Mouse (Mus musculus) midbrain, embryonic 11.5 days (tissue): ENCODE data around the gene Dido1. TPM values are rescaled to one million over a fixed set of nuclear protein-coding genes. Genes with fewer than 3 reads are reported as not detected.
"Not testable (repeated sequence)": the region's sequence is repeated elsewhere in the genome, so short reads cannot be mapped to it uniquely, and the experiment has no call there.

Experiments used
- ATAC-seq: fragments of 200-750 bp; cut with Nextera tagmentation; 2 replicates; pipeline ENCODE4 v1.8.0; 2017; ENCODE audit warnings: moderate TSS enrichment, moderate library complexity; ENCODE audit not compliant: low FRiP score
- DNase-seq: peaks from one replicate; pipeline ENCODE4 v3.0.0; 2015; ENCODE audit warnings: low spot score; ENCODE audit errors: missing footprints
- H3K27ac ChIP-seq: fragments of 300-500 bp; sonication (generic); 2 replicates; pipeline ENCODE4 v1.5.1; 2014; ENCODE audit warnings: low read depth, low read length
- H3K27me3 ChIP-seq: fragments of 300-500 bp; sonication (generic); 2 replicates; pipeline ENCODE4 v1.6.1; 2014; ENCODE audit warnings: mild to moderate bottlenecking, low read length, moderate library complexity, mixed read lengths; ENCODE audit not compliant: control insufficient read depth, insufficient read depth
- H3K36me3 ChIP-seq: fragments of 300-500 bp; sonication (generic); 2 replicates; pipeline ENCODE4 v1.6.1; 2014; ENCODE audit warnings: mild to moderate bottlenecking, low read length, moderate library complexity, mixed read lengths; ENCODE audit not compliant: control insufficient read depth, insufficient read depth
- H3K4me1 ChIP-seq: fragments of 300-500 bp; sonication (generic); 2 replicates; pipeline ENCODE4 v1.6.1; 2014; ENCODE audit warnings: low read length; ENCODE audit not compliant: control insufficient read depth, insufficient read depth
- H3K4me2 ChIP-seq: fragments of 300-500 bp; sonication (generic); 2 replicates; pipeline ENCODE4 v1.6.1; 2014; ENCODE audit warnings: mild to moderate bottlenecking, moderate library complexity
- H3K4me3 ChIP-seq: fragments of 300-500 bp; sonication (generic); 2 replicates; pipeline ENCODE4 v1.5.1; 2014; ENCODE audit warnings: low read depth, low read length
- H3K9ac ChIP-seq: fragments of 300-500 bp; sonication (generic); 2 replicates; pipeline ENCODE4 v1.6.1; 2014; ENCODE audit warnings: low read length
- H3K9me3 ChIP-seq: fragments of 300-500 bp; sonication (generic); 2 replicates; pipeline ENCODE4 v1.6.1; 2016; ENCODE audit warnings: low read length; ENCODE audit not compliant: control insufficient read depth
- WGBS: fragments of 180-500 bp; shearing (Covaris S2); extraction: QIAGEN DNeasy Blood & Tissue Kit; methylation state at CpG from one replicate; pipeline ENCODE4 v1.1.7; 2014; 5-methylcytosine and 5-hydroxymethylcytosine counted together
- polyA plus RNA-seq: library from polyadenylated mRNA; unstranded; fragments of >200 nt; fragmentation: Nextera tagmentation; extraction: Ambion mirVana; gene quantifications from 2 replicates; pipeline ENCODE4 v1.2.1, GENCODE M21; 2014

Gene Dido1
- polyA plus RNA-seq, 1 experiment from 2014 or later, result 30.5 TPM

DNA sequence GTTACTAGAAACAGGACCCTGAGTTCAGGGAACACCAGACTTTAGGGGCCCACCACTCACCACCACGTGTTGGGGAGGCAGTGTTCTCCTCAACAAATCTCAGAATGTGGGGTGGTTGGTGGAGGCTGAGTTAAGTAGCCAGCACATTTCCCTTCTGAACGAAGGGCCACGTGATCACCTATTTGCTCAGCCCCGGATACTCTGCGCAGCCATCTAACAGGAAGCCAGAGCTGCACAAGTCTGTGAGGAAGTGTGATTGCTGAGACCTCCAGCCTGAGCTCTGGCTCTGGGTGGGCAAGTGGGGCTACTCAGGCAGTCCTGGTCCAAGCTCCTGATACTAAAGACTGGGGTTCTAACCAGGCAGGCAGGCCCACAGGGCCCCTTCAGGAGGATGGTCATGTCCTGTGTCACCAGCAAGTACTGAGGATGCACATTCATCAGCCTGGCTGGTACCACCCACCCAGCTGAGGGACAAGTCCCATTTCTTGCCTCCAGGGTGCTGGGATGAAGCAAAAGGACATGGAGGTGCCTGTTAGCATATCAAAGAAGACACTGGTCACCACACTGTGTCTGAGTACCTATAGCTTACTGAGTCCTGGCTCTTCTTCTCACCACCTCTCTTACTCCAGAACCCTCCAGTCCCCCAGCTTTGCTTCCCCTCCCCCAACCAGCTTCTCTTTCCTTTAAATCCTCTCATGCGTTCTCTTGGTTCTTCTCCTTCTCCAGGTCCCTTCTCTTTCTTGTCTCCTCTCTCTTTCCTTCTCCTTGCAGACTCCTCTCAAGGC is 17.1 kb upstream of the Dido1 start:
- no peaks in the 10 kb centered on the region for H3K9me3 ChIP-seq
- H3K27ac ChIP-seq, result no peak overlapping the region
- WGBS, result 76% methylated on average over 6 of the region's 6 CpGs
- H3K9ac ChIP-seq, result no peak overlapping the region
- no peak for DNase-seq
- H3K36me3 ChIP-seq, result peaks cover 4% of the 10 kb centered on the region
- no peak for ATAC-seq
- H3K4me2 ChIP-seq, result no peak overlapping the region
- no peaks in the 10 kb centered on the region for H3K4me1 ChIP-seq
- H3K4me3 ChIP-seq, result no peak overlapping the region
- H3K27me3 ChIP-seq, result no peaks in the 10 kb centered on the region

- Histone ChIP-seq H3K9ac (no peak overlapping the region), H3K4me3 (no peak overlapping the region), H3K4me2 (no peak overlapping the region), H3K27ac (no peak overlapping the region), H3K4me1 (no peaks in the 10 kb centered on the region), H3K27me3 (no peaks in the 10 kb centered on the region), H3K36me3 (peaks cover 8% of the 10 kb centered on the region), H3K9me3 (no peaks in the 10 kb centered on the region)
- ATAC-seq, result no peak
- 39% methylated on average over 8 of the region's 8 CpGs for WGBS
- DNase-seq, result no peak
Observed at GRCm38 (mm10) chr2:180725856-180726629, 16.2 kb upstream of the Dido1 start.

DNA sequence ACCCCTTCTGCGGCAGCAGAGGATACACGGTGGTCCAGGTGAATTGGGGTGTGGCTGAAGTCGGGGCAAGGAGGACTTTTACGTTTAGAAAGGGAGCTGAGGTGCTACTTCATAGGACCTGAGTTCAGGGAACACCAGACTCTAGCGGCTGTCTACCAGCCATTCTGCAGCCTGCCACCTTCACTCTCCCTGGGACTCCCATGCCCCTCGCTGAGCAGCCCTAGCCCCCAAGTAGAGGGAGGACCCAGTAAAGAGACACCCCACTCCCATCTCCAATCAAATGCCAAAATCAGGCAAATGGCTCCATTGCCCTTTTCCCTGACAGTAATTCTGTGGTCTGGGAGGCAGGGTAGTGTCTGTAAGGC is 15.6 kb upstream of the Dido1 start:
- WGBS, result 9% methylated on average over 6 of the region's 6 CpGs
- H3K36me3 ChIP-seq, result peaks cover 8% of the 10 kb centered on the region
- H3K9me3 ChIP-seq, result no peaks in the 10 kb centered on the region
- H3K4me2 ChIP-seq, result no peak overlapping the region
- no peak overlapping the region for H3K9ac ChIP-seq
- no peaks in the 10 kb centered on the region for H3K4me1 ChIP-seq
- H3K27ac ChIP-seq, result no peak overlapping the region
- ATAC-seq, result no peak
- DNase-seq, result peak; percentile 87
- H3K4me3 ChIP-seq, result no peak overlapping the region
- no peaks in the 10 kb centered on the region for H3K27me3 ChIP-seq

DNA sequence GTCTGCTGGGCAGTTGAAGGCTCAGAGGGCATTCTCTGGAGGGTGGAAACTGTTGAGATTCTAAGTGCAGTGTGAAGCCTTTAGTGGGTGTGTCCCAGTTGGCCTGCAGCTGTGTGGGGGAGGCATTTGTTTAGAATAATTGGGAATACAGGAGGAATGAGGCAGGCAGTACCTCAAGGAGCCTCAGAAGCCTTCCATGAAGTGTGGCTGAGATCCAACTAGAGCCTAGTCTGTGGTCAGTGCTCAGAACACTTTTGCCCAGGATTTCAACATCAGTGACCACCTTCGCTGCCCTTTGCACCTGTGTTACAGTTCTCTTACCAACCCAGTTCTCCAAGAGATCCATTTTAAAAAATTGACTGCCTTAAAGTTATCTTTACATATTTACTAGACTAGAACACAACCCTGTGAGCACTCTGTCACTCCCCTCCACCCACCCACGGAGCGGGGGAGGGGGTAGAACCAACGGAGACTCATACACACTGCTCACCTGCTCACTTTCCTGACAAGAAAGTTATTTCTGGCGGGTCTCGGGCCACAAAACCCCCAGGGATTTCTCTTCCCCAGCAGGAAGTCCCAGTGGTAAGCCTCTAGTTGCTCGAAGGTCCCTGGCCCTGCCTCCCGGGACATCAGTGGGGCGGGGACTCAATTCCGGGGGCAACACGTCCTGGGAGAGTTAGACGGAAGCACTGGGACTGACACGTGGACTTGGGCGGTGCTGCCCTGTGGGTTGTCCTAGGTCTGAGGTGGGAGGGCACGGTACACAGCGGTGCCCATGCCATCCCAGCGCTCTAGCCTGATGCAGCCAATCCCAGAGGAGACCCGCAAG is 15.0 kb upstream of the Dido1 start, which contains the start of gene Slc17a9:
Gene Slc17a9, plus strand, starts transcription at position 679 of the 829 bp plus-strand sequence.
- Histone ChIP-seq H3K27ac (no peak within 1 kb of the TSS), H3K4me1 (no peaks in the 10 kb centered on the region), H3K9ac (no peak within 1 kb of the TSS), H3K9me3 (no peaks in the 10 kb centered on the region), H3K4me3 (no peak within 1 kb of the TSS), H3K4me2 (no peak within 1 kb of the TSS), H3K36me3 (peaks cover 8% of the 10 kb centered on the region), H3K27me3 (no peaks in the 10 kb centered on the region)
- 6% methylated on average over 18 of the region's 18 CpGs for WGBS
- ATAC-seq, result no peak
- no peak for DNase-seq

DNA sequence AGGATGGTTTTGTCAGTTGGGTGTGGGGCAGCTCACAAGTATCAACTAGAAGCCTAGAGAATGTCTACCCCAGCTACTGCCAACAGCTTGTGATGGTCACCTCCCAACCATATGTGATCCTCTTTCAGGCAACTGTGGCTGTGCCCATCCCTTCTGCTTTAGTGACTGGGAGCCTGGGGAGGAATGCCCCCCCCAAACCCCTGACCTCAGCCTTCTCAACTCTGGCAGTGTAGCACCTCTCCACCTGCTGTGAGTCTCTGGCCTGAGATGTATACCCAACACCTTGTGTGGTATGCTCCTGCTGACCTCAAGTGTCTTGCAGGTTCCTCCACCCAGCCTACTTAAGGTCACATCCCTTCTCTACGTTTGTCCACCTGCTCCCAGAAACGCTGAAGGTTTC is 14.1 kb upstream of the Dido1 start:
- H3K9me3 ChIP-seq, result no peaks in the 10 kb centered on the region
- H3K36me3 ChIP-seq, result peaks cover 11% of the 10 kb centered on the region
- H3K4me1 ChIP-seq, result no peaks in the 10 kb centered on the region
- 74% methylated on average over 2 of the region's 2 CpGs for WGBS
- H3K9ac ChIP-seq, result no peak overlapping the region
- no peak for DNase-seq
- H3K4me3 ChIP-seq, result no peak overlapping the region
- ATAC-seq, result no peak
- H3K4me2 ChIP-seq, result no peak overlapping the region
- no peaks in the 10 kb centered on the region for H3K27me3 ChIP-seq
- no peak overlapping the region for H3K27ac ChIP-seq

DNA sequence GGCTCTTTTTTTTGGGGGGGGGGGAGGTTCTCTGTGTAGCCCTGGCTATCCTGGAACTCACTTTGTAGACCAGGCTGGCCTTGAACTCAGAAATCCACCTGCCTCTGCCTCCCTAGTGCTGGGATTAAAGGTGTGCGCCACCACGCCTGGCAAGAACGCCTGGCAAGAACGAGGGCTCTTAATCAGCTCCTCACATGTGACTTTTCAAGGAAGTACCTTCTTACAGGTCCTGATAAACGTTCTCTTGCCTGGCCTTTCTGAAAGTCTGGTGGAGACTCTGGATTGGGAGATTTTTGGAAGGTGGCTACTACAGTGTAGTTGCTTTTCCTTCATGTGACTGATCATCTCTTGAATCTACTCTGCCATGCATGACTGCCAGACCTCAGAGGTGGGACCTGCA is 12.9 kb upstream of the Dido1 start:
- not testable (repeated sequence) for DNase-seq, H3K4me3 ChIP-seq, H3K27ac ChIP-seq, H3K9ac ChIP-seq, H3K4me1 ChIP-seq, H3K4me2 ChIP-seq, H3K9me3 ChIP-seq, H3K27me3 ChIP-seq, ATAC-seq
- 97% methylated on average over 5 of the region's 5 CpGs for WGBS
- peaks cover 20% of the 10 kb centered on the region for H3K36me3 ChIP-seq

GRCm38 (mm10) chr2:180712037-180712689 is 2.4 kb upstream of the Dido1 start:
- Histone ChIP-seq H3K4me1 (peaks cover 20% of the 10 kb centered on the region), H3K36me3 (peaks cover 6% of the 10 kb centered on the region; the same call in 1 of the 2 replicates), H3K9ac (no peak overlapping the region), H3K4me3 (no peak overlapping the region; the same call in 1 of the 2 replicates), H3K9me3 (no peaks in the 10 kb centered on the region), H3K27me3 (no peaks in the 10 kb centered on the region), H3K27ac (no peak overlapping the region), H3K4me2 (no peak overlapping the region)
- WGBS, result 95% methylated on average over 5 of the region's 5 CpGs
- no peak for ATAC-seq
- DNase-seq, result no peak

GRCm38 (mm10) chr2:180711527-180711926 is 1.7 kb upstream of the Dido1 start:
- 63% methylated on average over 4 of the region's 4 CpGs for WGBS
- no peak overlapping the region for H3K27ac ChIP-seq
- H3K4me3 ChIP-seq, result peak overlapping the region; percentile 100
- no peaks in the 10 kb centered on the region for H3K9me3 ChIP-seq
- H3K36me3 ChIP-seq, result peaks cover 2% of the 10 kb centered on the region; the same call in 1 of the 2 replicates
- peaks cover 20% of the 10 kb centered on the region for H3K4me1 ChIP-seq
- H3K9ac ChIP-seq, result peak overlapping the region; percentile 97; the same call in 1 of the 2 replicates
- H3K4me2 ChIP-seq, result peak overlapping the region; percentile 88; the same call in 1 of the 2 replicates
- no peak for DNase-seq
- no peaks in the 10 kb centered on the region for H3K27me3 ChIP-seq
- no peak for ATAC-seq
